Mouse (Mus musculus) myocyte (in vitro differentiated cells): ENCODE measurements around the gene Ube2z. TPM values are rescaled to one million over a fixed set of nuclear protein-coding genes. Genes with fewer than 3 reads are reported as not detected.

Experiments used
- H3K27me3 ChIP-seq: one replicate; pipeline ENCODE4 v1.6.1; 2011; ENCODE audit not compliant: control insufficient read depth, insufficient read depth, insufficient read length
- H3K36me3 ChIP-seq: one replicate; pipeline ENCODE4 v1.6.1; 2011; ENCODE audit not compliant: control insufficient read depth, insufficient read depth
- H3K4me2 ChIP-seq: one replicate; pipeline ENCODE4 v1.6.1; 2011; ENCODE audit warnings: low read depth, control low read depth
- H3K4me3 ChIP-seq: one replicate; pipeline ENCODE4 v1.5.1; 2011; ENCODE audit warnings: mild to moderate bottlenecking, control low read depth, moderate library complexity
- H3K79me2 ChIP-seq: one replicate; pipeline ENCODE4 v1.6.1; 2011; ENCODE audit not compliant: control insufficient read depth, insufficient read depth
- H3ac ChIP-seq: one replicate; pipeline ENCODE4 v1.6.1; 2011; ENCODE audit not compliant: control insufficient read depth, insufficient read length
- CEBPB ChIP-seq: IDR thresholded peaks from 2 replicates; pipeline ENCODE4 v1.6.1; 2011; ENCODE audit warnings: mild to moderate bottlenecking, moderate library complexity; ENCODE audit not compliant: poor library complexity, insufficient read depth, severe bottlenecking
- E2F4 ChIP-seq: IDR thresholded peaks from one replicate; pipeline ENCODE4 v1.6.1; 2011; ENCODE audit warnings: mild to moderate bottlenecking, control low read depth, moderate library complexity; ENCODE audit not compliant: insufficient read depth
- MAX ChIP-seq: IDR thresholded peaks from one replicate; pipeline ENCODE4 v1.6.1; 2011; ENCODE audit warnings: low read depth, mild to moderate bottlenecking, control low read depth
- MYOD1 ChIP-seq, 3 experiments: IDR thresholded peaks; one replicate each; pipeline ENCODE4 v1.6.1; 2011; ENCODE audit warnings: control low read depth in 2 of 3, low read depth in 2 of 3, mild to moderate bottlenecking in 2 of 3, moderate library complexity in 1 of 3; ENCODE audit not compliant: insufficient read length in 2 of 3, control insufficient read depth in 1 of 3
- MYOG ChIP-seq, 3 experiments: IDR thresholded peaks; one replicate each; pipeline ENCODE4 v1.6.1; 2011; ENCODE audit warnings: control low read depth in 2 of 3, low read depth in 2 of 3, mild to moderate bottlenecking in 2 of 3; ENCODE audit not compliant: insufficient read length in 2 of 3, control insufficient read depth in 1 of 3, insufficient read depth in 1 of 3
- POLR2A ChIP-seq: IDR thresholded peaks from one replicate; pipeline ENCODE4 v1.6.1; 2011; ENCODE audit warnings: low read depth, mild to moderate bottlenecking, control low read depth, moderate library complexity; ENCODE audit not compliant: insufficient read length
- POLR2AphosphoS2 ChIP-seq: IDR thresholded peaks from one replicate; pipeline ENCODE4 v1.6.1; 2011; ENCODE audit warnings: low read depth, control low read depth; ENCODE audit not compliant: insufficient read length
- REST ChIP-seq: IDR thresholded peaks from one replicate; pipeline ENCODE4 v1.6.1; 2011; ENCODE audit warnings: mild to moderate bottlenecking, control low read depth, moderate library complexity; ENCODE audit not compliant: insufficient read depth, insufficient read length
- SRF ChIP-seq: IDR thresholded peaks from one replicate; pipeline ENCODE4 v1.6.1; 2011; ENCODE audit warnings: low read depth; ENCODE audit not compliant: control insufficient read depth, insufficient read length
- TCF12 ChIP-seq: IDR thresholded peaks from one replicate; pipeline ENCODE4 v1.6.1; 2011; ENCODE audit warnings: mild to moderate bottlenecking, control low read depth; ENCODE audit not compliant: poor library complexity, insufficient read depth, severe bottlenecking
- TCF3 ChIP-seq: IDR thresholded peaks from one replicate; pipeline ENCODE4 v1.6.1; 2011; ENCODE audit warnings: low read depth, control low read depth; ENCODE audit not compliant: insufficient read length
- USF1 ChIP-seq: IDR thresholded peaks from one replicate; pipeline ENCODE4 v1.6.1; 2011; ENCODE audit warnings: low read depth, mild to moderate bottlenecking, control low read depth, moderate library complexity
- polyA plus RNA-seq: library from polyadenylated mRNA; unstranded; fragments of >200 nt; fragmentation: generic; extraction: Trizol; gene quantifications from one replicate; pipeline ENCODE4 v1.2.1, GENCODE M21; 2012; ENCODE audit warnings: missing spikeins

Gene Ube2z
- polyA plus RNA-seq, 1 experiment = 53.6 TPM

DNA sequence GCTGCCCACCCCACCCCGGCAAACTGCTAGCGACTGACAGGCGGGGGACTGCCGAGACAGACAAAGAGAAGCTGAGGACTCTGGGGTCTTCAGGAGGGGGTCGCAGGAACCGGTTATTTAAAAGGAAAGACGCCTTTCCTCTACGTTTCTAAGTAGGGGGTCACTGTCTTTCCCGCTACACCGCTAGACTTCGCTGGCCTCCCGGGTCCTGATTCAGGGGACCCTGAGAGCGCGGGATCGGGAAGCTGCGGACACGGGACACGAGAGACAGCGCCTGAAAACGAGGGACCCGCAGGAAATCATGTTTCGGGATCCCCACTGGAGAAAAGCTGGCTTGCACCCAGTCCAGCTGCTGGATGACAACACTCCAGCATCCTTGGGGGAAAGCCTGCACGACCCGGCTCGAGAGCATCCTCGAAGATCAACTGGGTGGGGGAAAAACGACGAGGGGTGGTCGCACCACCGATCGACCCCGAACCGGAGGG, 58.8 kb downstream of the Ube2z start:
- peaks cover 50% of the 10 kb centered on the region for H3K27me3 ChIP-seq
- TF ChIP-seq SRF (no peak), E2F4 (no peak), POLR2AphosphoS2 (no peak)
- no peak overlapping the region for H3K4me2 ChIP-seq
- no peaks in the 10 kb centered on the region for H3K36me3 ChIP-seq
- no peak overlapping the region for H3K4me3 ChIP-seq
- no peak overlapping the region for H3ac ChIP-seq
- no peaks in the 10 kb centered on the region for H3K79me2 ChIP-seq

DNA sequence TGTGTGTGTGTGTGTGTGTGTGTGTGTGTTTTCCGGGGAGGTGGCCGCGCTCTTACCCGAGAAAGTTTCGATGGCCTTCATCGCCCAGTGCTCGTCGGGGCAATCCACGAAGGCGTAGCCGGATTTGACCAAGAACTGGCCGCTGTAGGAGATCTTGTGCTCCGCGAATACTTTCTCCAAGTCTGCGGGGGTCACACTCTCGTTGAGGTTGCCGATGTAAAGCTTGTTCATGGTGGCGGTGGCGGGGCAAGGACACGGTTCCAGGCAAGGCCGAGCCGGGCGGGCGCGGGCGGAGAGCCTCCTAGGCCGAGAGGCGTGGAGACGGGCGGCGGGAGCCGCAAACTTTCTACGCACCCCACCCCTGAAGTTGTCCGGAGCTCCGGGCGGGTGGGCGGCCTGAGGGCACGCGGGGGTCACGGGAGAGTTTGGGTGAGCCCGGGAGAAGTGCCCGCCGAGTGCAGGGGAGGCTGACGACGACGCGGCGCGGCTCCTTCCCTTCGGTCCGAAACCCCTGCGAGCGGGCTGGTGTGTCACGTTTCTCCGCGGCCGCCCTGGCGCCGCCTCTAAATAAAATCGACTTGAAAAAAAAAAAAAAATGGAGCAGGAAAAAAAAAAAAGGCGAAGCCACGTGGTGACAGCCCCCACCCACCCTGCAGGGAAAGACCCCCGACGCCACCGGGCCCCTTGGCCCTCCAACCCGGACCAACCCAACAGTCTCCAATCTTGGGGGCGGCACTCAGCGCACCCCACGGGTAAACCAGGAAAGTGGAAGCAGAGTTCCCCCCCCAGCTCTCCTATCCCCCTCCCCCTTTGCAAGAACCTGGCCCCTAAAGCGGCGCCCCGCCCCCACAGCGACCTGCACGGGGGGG, 59.6 kb downstream of the Ube2z start, which contains the start of gene Igf2bp1:
Gene Igf2bp1 (minus strand): TSS at position 538 of the 869 bp plus-strand sequence.
- Histone ChIP-seq H3K27me3 (peaks cover 50% of the 10 kb centered on the region), H3K79me2 (no peaks in the 10 kb centered on the region), H3K36me3 (no peaks in the 10 kb centered on the region), H3ac (no peak within 1 kb of the TSS), H3K4me2 (no peak within 1 kb of the TSS), H3K4me3 (no peak within 1 kb of the TSS)
- TF ChIP-seq REST = no peak
- no peak for TF ChIP-seq TCF12
- TF ChIP-seq TCF3 = no peak

GRCm38 (mm10) chr11:96004793-96005402, 60.3 kb downstream of the Ube2z start:
- H3K79me2 ChIP-seq = no peaks in the 10 kb centered on the region
- H3K36me3 ChIP-seq = no peaks in the 10 kb centered on the region
- H3K4me2 ChIP-seq = no peak overlapping the region
- H3K4me3 ChIP-seq = no peak overlapping the region
- H3ac ChIP-seq = no peak overlapping the region
- peaks cover 52% of the 10 kb centered on the region for H3K27me3 ChIP-seq
- TF ChIP-seq TCF3 (no peak), MAX (no peak), E2F4 (no peak), REST (no peak), USF1 (no peak), MYOD1 (IDR thresholded peaks at IDR 0.05; ENCODE audit: control insufficient read depth in 1 of 3, insufficient read length in 2 of 3, low read depth in 2 of 3) (no peak), CEBPB (no peak), SRF (no peak), MYOG (IDR thresholded peaks at IDR 0.05; ENCODE audit: control insufficient read depth in 1 of 3, insufficient read depth in 1 of 3, insufficient read length in 2 of 3, low read depth in 2 of 3) (no peak), POLR2AphosphoS2 (no peak), TCF12 (no peak), POLR2A (no peak)

- Histone ChIP-seq H3K4me3 (no peak overlapping the region), H3K27me3 (peaks cover 52% of the 10 kb centered on the region), H3K36me3 (no peaks in the 10 kb centered on the region), H3K79me2 (no peaks in the 10 kb centered on the region), H3ac (no peak overlapping the region), H3K4me2 (no peak overlapping the region)
- no peak for TF ChIP-seq E2F4
- no peak for TF ChIP-seq MAX
- no peak for TF ChIP-seq CEBPB
- no peak for TF ChIP-seq REST
- no peak for TF ChIP-seq TCF3
- no peak for TF ChIP-seq USF1
These were observed 61.0 kb downstream of the Ube2z start for GRCm38 (mm10) chr11:96003969-96004792.

GRCm38 (mm10) chr11:96003100-96003900, 61.9 kb downstream of the Ube2z start:
- H3K4me3 ChIP-seq = no peak overlapping the region
- no peak for TF ChIP-seq POLR2A
- TF ChIP-seq POLR2AphosphoS2 = no peak
- no peak for TF ChIP-seq CEBPB
- TF ChIP-seq MYOG (IDR thresholded peaks at IDR 0.05; ENCODE audit: control insufficient read depth in 1 of 3, insufficient read depth in 1 of 3, insufficient read length in 2 of 3, low read depth in 2 of 3) = no peak
- no peak for TF ChIP-seq USF1
- TF ChIP-seq E2F4 = no peak
- no peak for TF ChIP-seq TCF3
- no peak for TF ChIP-seq MAX
- TF ChIP-seq REST = no peak
- TF ChIP-seq TCF12 = no peak
- TF ChIP-seq SRF = no peak
- no peak for TF ChIP-seq MYOD1 (IDR thresholded peaks at IDR 0.05; ENCODE audit: control insufficient read depth in 1 of 3, insufficient read length in 2 of 3, low read depth in 2 of 3)
- H3K27me3 ChIP-seq = peaks cover 54% of the 10 kb centered on the region
- no peaks in the 10 kb centered on the region for H3K36me3 ChIP-seq
- H3K79me2 ChIP-seq = no peaks in the 10 kb centered on the region
- H3ac ChIP-seq = no peak overlapping the region
- no peak overlapping the region for H3K4me2 ChIP-seq
